Mouse (Mus musculus) CH12F3 (cell line): ENCODE measurements around the gene Xrcc2.

ENCODE experiments used
- in situ Hi-C: fragments of 300-500 bp; cut with MboI; formaldehyde crosslinking; loops from 2 replicates; pipeline ENCODE4 v1.14.3; 2020; ENCODE audit warnings: low sequenced_read_pairs

Gene Xrcc2

DNA sequence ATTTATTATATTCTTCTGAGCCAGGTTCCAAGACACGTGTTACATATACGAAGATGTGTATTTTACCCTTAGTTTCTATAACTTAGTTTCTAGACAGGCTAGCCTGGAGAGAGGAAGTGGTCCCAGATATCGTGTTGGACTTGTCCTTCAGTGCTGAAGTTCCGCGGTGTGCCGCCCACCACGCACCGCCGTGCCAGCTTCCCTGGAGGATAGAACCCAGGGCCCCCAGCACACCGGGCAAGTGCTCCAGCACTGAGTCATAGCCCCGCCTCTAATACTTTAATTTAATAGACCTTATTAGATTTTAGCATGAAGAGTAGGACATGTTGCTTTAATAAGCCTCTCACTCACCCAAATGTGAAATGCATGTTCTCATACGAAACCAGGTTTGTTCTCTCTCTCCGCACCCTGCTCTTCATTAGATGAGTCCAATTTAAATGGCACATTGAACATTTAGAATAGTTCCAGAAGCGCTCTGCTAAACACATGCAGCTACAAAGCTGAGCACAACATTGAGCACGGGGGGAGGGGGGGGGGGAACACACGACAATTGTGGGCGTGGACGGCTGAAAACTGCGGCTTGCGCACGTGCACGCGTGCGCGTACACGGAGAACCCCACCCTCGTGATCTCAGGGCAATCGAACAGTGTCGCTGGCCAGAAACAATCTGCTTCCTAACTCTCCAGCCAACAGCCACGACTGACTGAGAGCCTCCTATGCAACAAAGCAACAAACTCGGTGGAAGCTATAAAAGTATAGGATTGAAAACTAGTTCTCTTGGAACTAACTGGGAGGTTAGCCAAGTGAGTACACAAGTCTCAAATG, 33.7 kb downstream of the Xrcc2 start:
- in situ Hi-C loops = no loop called here

DNA sequence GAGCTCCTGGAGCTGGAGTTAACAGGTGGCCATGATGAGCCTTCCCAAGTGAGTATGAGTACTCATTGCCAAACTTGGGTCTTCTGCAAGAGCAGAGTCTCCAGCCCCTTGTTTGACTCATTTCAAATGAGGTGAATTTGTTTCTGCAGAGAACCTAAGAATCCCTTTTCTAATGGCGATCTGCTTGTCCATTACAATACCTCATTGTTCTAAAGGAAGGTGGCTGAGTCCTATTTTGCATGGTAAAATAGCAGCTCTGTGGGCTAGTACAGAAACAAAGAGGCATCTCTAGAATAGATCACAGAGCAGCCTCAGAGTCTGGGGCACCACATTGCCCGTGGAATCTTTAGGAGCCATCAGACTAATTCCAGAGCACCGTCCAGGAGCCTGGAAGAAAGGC, 34.6 kb downstream of the Xrcc2 start:
- in situ Hi-C loops = no loop called here

DNA sequence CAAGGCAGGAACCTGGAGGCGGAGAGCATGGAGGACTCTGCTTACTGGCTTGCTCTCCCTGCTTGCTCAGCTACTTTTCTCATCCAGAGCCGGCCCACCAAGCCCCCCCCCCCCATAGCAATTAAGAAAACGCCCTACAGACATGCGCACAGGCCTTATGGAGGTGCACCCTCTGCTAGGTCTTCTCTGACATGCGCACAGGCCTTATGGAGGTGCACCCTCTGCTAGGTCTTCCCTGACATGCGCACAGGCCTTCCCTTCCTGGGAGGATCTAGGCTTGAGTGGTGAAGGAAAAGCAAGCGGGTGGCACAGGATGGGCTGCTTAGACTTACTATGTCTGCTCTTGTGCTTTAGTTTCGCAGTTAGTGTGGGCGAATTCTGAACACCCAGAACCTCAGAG, 37.3 kb downstream of the Xrcc2 start:
- in situ Hi-C loops = no loop called here

DNA sequence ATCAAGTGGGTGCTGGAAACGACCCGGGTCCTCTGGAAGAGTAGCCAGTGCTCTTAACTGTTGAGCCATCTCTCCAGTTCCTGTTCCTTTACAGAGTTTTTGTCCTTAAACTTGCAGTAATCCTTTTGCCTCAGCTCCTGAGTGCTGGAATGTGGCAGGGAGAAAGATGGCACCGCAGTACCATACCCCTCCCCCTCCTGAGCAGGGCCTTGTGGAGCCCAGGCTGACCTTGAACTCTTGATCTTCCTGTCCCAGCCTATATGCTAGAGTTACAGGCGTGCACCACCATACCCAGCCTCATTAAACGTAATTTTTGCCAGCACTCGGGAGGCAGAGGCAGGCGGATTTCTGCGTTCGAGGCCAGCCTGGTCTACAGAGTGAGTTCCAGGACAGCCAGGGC, 38.9 kb downstream of the Xrcc2 start:
- in situ Hi-C loops = no loop called here

DNA sequence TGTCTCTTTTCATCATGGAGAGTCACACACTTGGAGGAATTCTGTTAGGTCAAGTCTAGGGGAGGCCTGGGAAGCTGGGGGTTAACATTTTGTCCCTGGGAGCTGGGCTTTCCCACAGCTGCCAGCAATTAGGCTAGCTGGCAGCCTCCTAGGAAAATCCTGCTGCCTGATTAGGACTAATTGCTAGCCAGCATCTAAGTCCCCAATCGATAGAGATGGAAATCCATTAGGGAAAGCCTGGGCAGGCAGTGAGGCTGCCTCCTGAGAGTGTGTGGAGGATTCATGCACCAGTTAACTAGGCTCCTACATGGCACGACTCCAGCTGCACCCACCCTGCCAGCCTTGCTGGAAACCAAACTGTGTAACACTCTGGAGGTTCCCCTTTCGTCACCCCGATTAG, 39.5 kb downstream of the Xrcc2 start:
- in situ Hi-C loops = no loop called here

DNA sequence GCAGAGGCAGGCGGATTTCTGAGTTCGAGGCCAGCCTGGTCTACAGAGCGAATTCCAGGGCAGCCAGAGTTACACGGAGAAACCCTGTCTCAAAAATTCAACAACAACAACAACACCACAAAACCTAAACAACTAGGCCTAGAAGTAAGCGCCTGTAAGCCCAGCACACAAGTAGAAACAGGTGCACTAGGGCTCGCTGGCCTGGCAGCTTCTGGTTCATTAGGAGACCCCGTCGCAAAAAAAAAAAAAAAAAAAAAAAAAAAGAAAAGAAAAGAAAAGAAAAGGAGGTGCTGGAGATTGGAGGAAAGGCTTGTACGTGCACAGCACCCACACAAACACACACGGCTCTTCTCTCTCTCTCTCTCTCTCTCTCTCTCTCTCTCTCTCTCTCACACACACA, 40.1 kb downstream of the Xrcc2 start:
- in situ Hi-C loops = no loop called here

DNA sequence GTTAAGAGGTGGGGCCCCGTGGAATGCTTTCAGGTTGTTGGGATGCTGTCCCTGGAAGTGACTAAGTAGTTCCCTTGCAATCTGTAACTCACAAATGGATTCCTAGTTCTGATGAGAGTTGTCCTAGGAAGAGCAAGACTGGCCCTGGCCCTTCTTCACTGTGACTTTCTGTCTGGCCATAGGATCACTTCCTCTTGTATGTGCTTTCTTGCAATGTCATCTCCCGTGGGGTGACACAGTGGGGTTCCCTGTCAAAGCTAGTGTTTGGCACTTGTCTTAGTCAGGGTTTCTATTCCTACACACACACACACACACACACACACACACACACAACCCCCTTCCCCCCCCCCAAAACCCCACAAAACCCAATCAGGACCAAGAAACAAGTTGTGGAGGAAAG, 42.5 kb downstream of the Xrcc2 start:
- in situ Hi-C loops = no loop called here

DNA sequence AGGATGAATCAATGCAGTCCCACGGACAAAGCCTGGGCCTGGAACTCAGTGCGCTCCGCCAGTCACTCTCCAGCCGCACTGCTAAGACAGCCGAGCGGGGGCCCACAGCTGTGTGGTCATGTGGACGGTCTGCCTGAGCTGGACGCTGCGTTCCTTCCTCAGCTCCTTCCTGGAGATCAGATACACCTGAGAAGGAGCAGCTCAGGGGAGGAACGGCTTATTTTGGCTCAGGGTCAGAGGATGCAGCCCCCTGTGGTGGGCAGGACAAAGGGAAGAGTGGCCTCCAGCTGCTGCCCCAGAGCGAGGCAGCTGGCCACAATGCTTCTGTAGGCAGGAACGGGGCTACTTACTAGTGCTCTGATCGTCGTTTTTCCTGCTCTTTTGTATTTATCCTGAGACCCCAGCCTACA, 51.0 kb downstream of the Xrcc2 start:
- in situ Hi-C loops = no loop called here

DNA sequence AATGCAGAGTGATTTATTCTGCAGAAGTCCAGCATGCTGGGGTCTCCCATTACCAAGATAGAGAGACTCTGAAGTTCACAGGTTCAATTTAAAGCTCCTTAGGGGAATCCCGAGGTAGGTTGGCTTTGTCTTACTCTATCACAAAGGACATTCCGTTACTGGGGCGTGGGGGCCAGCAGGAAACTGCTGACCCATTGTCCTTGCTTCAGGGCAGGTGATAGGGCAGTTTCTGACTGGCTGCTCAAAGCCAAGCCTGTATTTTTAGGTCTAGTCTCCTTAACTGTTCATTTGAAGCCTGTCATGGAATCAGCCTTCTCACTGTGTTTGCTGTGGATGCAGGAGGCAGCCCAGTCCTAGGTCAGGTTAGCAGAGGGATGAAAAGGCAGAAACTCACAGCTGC, 52.2 kb downstream of the Xrcc2 start:
- in situ Hi-C loops = no loop called here

DNA sequence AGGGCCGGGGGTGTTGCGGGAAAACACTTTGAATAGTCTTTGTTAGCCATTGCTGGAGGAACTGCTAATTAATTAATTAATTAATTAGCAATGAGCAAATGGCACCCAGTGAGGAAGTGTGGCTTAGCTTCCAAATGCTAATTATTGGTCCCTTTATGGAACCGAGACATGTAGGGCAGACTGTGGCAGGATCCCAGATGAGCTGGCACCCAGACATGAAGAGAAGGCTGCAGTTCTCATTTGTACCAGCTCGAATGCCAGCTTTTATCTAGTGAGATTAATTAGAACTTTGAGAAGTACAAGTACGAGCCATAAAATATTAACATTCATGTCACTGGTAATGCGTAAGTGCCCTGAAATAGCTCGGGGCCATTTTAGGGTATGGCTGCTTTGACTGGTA, 53.2 kb downstream of the Xrcc2 start:
- in situ Hi-C loops = no loop called here

DNA sequence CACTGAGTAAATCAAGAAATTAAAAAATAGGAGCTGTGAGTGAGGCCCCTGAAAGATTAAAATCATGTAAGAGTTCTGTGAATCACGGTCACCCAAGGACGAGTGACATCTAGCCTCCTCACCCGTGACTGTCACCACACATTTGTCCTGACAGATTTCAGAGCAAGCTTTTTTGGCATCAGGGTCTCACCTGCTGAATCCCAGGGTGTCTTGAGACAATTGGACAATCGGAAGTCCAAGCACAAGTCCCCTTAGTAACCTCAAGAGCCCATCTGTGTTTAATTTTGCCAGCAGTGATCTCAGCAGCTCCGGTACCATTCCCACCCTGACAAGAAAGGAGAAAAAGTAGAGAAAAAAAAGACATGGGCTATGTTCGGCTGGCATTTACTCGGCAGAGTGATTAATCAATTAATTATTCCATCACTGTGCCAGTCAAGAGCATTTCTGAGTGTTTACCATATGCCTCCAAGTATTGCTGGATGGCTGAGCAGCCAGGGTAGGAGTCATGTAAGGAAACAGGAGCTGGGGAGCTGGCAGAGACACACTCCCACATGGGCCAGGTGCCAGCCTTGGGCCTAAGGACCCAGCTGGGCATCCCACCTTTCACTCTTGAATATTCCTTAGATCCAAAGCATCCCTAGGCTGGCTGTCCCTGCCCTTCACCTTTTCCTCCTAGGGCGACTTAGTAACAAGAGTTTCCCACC, 59.8 kb downstream of the Xrcc2 start:
- in situ Hi-C loops = no loop called here

DNA sequence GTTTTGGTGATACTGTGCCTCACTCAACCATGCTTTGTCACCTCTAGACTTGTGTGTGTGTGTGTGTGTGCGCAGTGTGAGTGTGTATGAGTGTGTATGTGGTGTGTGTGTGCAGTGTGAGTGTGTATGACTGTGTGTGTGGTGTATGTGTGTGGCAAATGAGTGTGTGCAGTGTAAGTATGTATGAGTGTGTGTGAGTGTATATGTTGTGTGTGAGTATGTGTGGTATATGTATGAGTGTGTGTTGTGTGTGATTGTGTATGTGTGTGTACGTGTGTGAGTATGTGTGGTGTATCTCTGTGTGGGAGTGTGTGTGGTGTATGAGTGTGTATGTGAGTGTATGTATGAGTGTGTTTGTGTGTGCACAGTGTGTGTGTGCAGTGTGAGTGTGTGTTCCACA, 61.1 kb downstream of the Xrcc2 start:
- in situ Hi-C loops = no loop called here

DNA sequence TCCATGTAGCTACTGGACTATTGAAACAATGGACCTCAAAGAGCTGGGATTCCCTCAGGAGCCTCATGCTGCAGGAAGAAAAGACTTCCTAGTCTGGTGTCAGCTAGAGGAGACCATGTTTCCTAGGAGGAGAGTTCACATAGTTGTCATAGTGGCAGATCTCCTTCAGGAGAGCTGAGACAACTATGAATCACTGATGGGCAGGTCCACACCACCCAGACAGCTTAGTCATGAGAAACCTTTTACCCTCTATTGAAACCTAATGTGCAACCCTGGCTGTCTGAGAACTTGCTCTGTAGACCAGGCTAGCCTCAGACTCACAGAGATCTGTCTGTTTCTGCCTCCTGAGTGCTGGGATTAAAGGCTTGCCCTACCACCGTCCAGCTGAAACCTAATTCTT, 62.9 kb downstream of the Xrcc2 start:
- in situ Hi-C loops = no loop called here
